Comparison of ENCODE assay signal across 12 mouse cellular contexts in genomic region chr12:41727221-41727620, GRCm38 (mm10).
DNase-seq lines count a peak whose midpoint lies in the region; ATAC-seq and TF ChIP-seq lines count a peak whose summit lies in the region.
"Had no signal": no experiment of that assay in that cellular context is flagged by ENCODE, and none has a peak within 500 bp of the region (broad histone marks: within the 10 kb centered on the region; RNA-seq: fewer than 3 reads in every experiment).

No protein-coding gene starts in this region.

- H3K4me1 ChIP-seq in limb, embryonic 13.5 days = no peaks in the 10 kb centered on the region
- H3K4me1 ChIP-seq in limb, embryonic 10.5 days = no peaks in the 10 kb centered on the region
- peaks cover 12% of the 10 kb centered on the region for H3K4me1 ChIP-seq in forebrain, embryonic 15.5 days
- no peaks in the 10 kb centered on the region for H3K4me1 ChIP-seq in midbrain, embryonic 16.5 days (ENCODE audit: control insufficient read depth, insufficient read depth, low read length)
- no peaks in the 10 kb centered on the region for H3K4me1 ChIP-seq in kidney, adult 2 months (ENCODE audit: control insufficient read depth, insufficient read depth, low read length)

- ATAC-seq in limb, embryonic 13.5 days (ENCODE audit: low FRiP score, low read depth) = peak; percentile 3; the same call in 1 of the 2 replicates
- peak; percentile 93 for ATAC-seq in forebrain, embryonic 15.5 days (replicated peaks)
- ATAC-seq in midbrain, embryonic 16.5 days = peak; percentile 66

- no peaks in the 10 kb centered on the region for H3K27me3 ChIP-seq in limb, embryonic 13.5 days
- H3K27me3 ChIP-seq in limb, embryonic 10.5 days (ENCODE audit: low read depth, poor library complexity, severe bottlenecking) = no peaks in the 10 kb centered on the region
- no peaks in the 10 kb centered on the region for H3K27me3 ChIP-seq in forebrain, embryonic 15.5 days
- H3K27me3 ChIP-seq in midbrain, embryonic 16.5 days (ENCODE audit: control insufficient read depth, insufficient read depth, low read depth, low read length) = no peaks in the 10 kb centered on the region
- no peaks in the 10 kb centered on the region for H3K27me3 ChIP-seq in kidney, adult 2 months (replicated peaks; ENCODE audit: control insufficient read depth, insufficient read depth, low read length)

- H3K4me3 ChIP-seq in limb, embryonic 13.5 days = no peak overlapping the region
- no peak overlapping the region for H3K4me3 ChIP-seq in limb, embryonic 10.5 days
- no peak overlapping the region for H3K4me3 ChIP-seq in forebrain, embryonic 15.5 days
- no peak overlapping the region for H3K4me3 ChIP-seq in midbrain, embryonic 16.5 days (ENCODE audit: low read depth, low read length)
- H3K4me3 ChIP-seq in kidney, adult 2 months (ENCODE audit: insufficient read depth, low read depth, low read length) = no peak overlapping the region

- 31% methylated on average over 3 of the region's 3 CpGs for WGBS in limb, embryonic 13.5 days
- WGBS in limb, embryonic 10.5 days = 47% methylated on average over 3 of the region's 3 CpGs
- WGBS in forebrain, embryonic 15.5 days = 7% methylated on average over 3 of the region's 3 CpGs
- 16% methylated on average over 3 of the region's 3 CpGs for WGBS in midbrain, embryonic 16.5 days
- WGBS in kidney, adult 2 months = 40% methylated on average over 3 of the region's 3 CpGs

- no peak for TF ChIP-seq CTCF in kidney, adult 2 months (conservative IDR thresholded peaks at IDR 0.05; ENCODE audit: insufficient read depth, insufficient read length, low read depth, low read length)

- no peak overlapping the region for H3K9ac ChIP-seq in limb, embryonic 13.5 days
- H3K9ac ChIP-seq in forebrain, embryonic 15.5 days (replicated peaks) = no peak overlapping the region
- H3K9ac ChIP-seq in midbrain, embryonic 16.5 days (ENCODE audit: low read depth, low read length) = no peak overlapping the region

- no peak for DNase-seq in limb, embryonic 10.5 days (ENCODE audit: low spot score)
- DNase-seq in NIH3T3 (ENCODE audit: low read depth) = peak; percentile 17
- no peak for DNase-seq in thymus, postnatal 25 days
- no peak for DNase-seq in urinary bladder, postnatal 4 days (ENCODE audit: low spot score in 2 of 2)
- DNase-seq in kidney, adult 2 months = no peak
- DNase-seq: cerebellum, postnatal 14 days; heart, adult 11 months; heart, postnatal 36 days had no signal

- H3K36me3 ChIP-seq in limb, embryonic 13.5 days = no peaks in the 10 kb centered on the region
- H3K36me3 ChIP-seq in limb, embryonic 10.5 days = no peaks in the 10 kb centered on the region
- no peaks in the 10 kb centered on the region for H3K36me3 ChIP-seq in forebrain, embryonic 15.5 days
- H3K36me3 ChIP-seq in midbrain, embryonic 16.5 days (ENCODE audit: control insufficient read depth, insufficient read depth, low read length) = no peaks in the 10 kb centered on the region
- H3K36me3 ChIP-seq in kidney, adult 2 months (ENCODE audit: control insufficient read depth, insufficient read depth, low read length) = no peaks in the 10 kb centered on the region

- H3K27ac ChIP-seq in limb, embryonic 13.5 days = no peak overlapping the region
- no peak overlapping the region for H3K27ac ChIP-seq in limb, embryonic 10.5 days
- peak overlapping the region; percentile 48; the same call in 1 of the 2 replicates for H3K27ac ChIP-seq in forebrain, embryonic 15.5 days (replicated peaks)
- H3K27ac ChIP-seq in midbrain, embryonic 16.5 days (ENCODE audit: low read length) = no peak overlapping the region
- H3K27ac ChIP-seq in kidney, adult 2 months (ENCODE audit: insufficient read depth, low read depth, low read length) = no peak overlapping the region
- H3K27ac ChIP-seq: stomach, postnatal 0 days had no signal

- no peaks in the 10 kb centered on the region for H3K9me3 ChIP-seq in limb, embryonic 13.5 days
- no peaks in the 10 kb centered on the region for H3K9me3 ChIP-seq in limb, embryonic 10.5 days (replicated peaks)
- H3K9me3 ChIP-seq in forebrain, embryonic 15.5 days = no peaks in the 10 kb centered on the region
- no peaks in the 10 kb centered on the region for H3K9me3 ChIP-seq in midbrain, embryonic 16.5 days (replicated peaks; ENCODE audit: control insufficient read depth, low read length, poor library complexity, severe bottlenecking)

- no peak overlapping the region for H3K4me2 ChIP-seq in limb, embryonic 13.5 days (replicated peaks)
- no peak overlapping the region for H3K4me2 ChIP-seq in forebrain, embryonic 15.5 days (replicated peaks)
- no peak overlapping the region for H3K4me2 ChIP-seq in midbrain, embryonic 16.5 days (ENCODE audit: low read length)

- TF ChIP-seq POLR2A in kidney, adult 2 months (IDR thresholded peaks at IDR 0.05; ENCODE audit: low read depth, low read length) = no peak

Comparison
In these comparisons a context has a peak if more than half of its experiments do, and no peak if none do; other contexts are left out.
1. ATAC-seq: peak in every context shown above with its lines; median percentile 93 in forebrain, embryonic 15.5 days; 66 in midbrain, embryonic 16.5 days; 3 in limb, embryonic 13.5 days.